11 mouse cellular contexts compared by ENCODE assay signal in the genomic region with DNA sequence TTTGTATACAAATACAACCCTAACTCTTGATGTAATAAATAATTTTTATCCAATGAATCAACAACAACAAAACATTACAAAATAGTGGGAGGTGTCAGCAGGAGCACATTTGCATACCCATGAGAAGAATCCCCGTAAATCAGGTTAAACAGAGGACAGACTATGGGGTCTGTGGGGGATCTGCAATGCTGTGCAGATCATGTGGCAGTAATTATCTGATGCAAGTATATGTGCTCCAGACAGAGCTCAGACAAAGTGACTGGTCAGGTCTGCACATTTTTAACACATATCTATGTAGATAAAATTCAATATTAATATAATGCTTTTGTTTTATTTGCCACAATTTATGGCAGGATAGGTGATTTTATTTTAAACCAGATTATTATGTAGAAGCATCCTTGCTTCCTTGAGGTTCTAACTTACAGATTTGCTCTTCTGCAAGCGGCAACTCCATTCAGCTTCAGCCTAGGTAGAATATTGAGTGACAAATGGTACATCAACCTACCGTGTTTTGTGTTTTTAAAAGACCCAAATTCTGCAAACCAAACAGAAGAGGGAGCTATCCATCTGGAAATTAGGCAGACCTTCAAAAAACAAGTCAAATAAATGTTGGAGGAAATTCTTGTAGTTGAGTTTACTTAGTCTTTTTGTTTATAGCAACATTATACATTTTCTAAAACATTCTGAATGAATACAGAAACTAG.
DNase-seq lines count a peak whose midpoint lies in the region; ATAC-seq and TF ChIP-seq lines count a peak whose summit lies in the region.
"Had no signal": no experiment of that assay in that cellular context is flagged by ENCODE, and none has a peak within 500 bp of the region (broad histone marks: within the 10 kb centered on the region; RNA-seq: fewer than 3 reads in every experiment).

No protein-coding gene starts in this region.

- no peaks in the 10 kb centered on the region for H3K9me3 ChIP-seq in kidney, embryonic 14.5 days (ENCODE audit: control insufficient read depth, low read length)
- H3K9me3 ChIP-seq in forebrain, postnatal 0 days (ENCODE audit: low read length), result no peaks in the 10 kb centered on the region
- no peaks in the 10 kb centered on the region for H3K9me3 ChIP-seq in neural tube, embryonic 15.5 days (replicated peaks)
- H3K9me3 ChIP-seq: lung, embryonic 15.5 days; stomach, embryonic 15.5 days had no signal

- H3K27me3 ChIP-seq in kidney, embryonic 14.5 days (ENCODE audit: control insufficient read depth, insufficient read depth, low read length), result no peaks in the 10 kb centered on the region
- H3K27me3 ChIP-seq in forebrain, postnatal 0 days (ENCODE audit: insufficient read depth, low read length), result no peaks in the 10 kb centered on the region
- 0 out of 2 replicates have a peak, but pooled peaks cover 11% of the 10 kb centered on the region for H3K27me3 ChIP-seq in neural tube, embryonic 15.5 days (replicated peaks)
- H3K27me3 ChIP-seq: lung, embryonic 15.5 days; stomach, embryonic 15.5 days had no signal

- no peak overlapping the region for H3K4me2 ChIP-seq in kidney, embryonic 14.5 days (replicated peaks; ENCODE audit: low read depth, low read length)
- no peak overlapping the region for H3K4me2 ChIP-seq in forebrain, postnatal 0 days (ENCODE audit: low read depth)
- H3K4me2 ChIP-seq in neural tube, embryonic 15.5 days, result no peak overlapping the region
- H3K4me2 ChIP-seq: lung, embryonic 15.5 days had no signal

- 50% methylated on average over 3 of the region's 3 CpGs for WGBS in kidney, embryonic 14.5 days
- WGBS in forebrain, postnatal 0 days, result 35% methylated on average over 3 of the region's 3 CpGs
- 24% methylated on average over 3 of the region's 3 CpGs for WGBS in neural tube, embryonic 15.5 days

- TF ChIP-seq CTCF in forebrain, postnatal 0 days (IDR thresholded peaks at IDR 0.05; ENCODE audit: low read depth), result peak; percentile 54

- no peak overlapping the region for H3K9ac ChIP-seq in kidney, embryonic 14.5 days (ENCODE audit: low read depth, low read length)
- H3K9ac ChIP-seq in forebrain, postnatal 0 days, result no peak overlapping the region
- no peak overlapping the region for H3K9ac ChIP-seq in neural tube, embryonic 15.5 days (replicated peaks)
- H3K9ac ChIP-seq: lung, embryonic 15.5 days; stomach, embryonic 15.5 days had no signal

- 0 out of 2 replicates have a peak, but pooled peaks have one; percentile 51 for ATAC-seq in kidney, embryonic 14.5 days (ENCODE audit: low FRiP score, low TSS enrichment)
- ATAC-seq in forebrain, postnatal 0 days, result no peak
- peak; percentile 45; the same call in 1 of the 2 replicates for ATAC-seq in neural tube, embryonic 15.5 days (ENCODE audit: low FRiP score)

- no peaks in the 10 kb centered on the region for H3K4me1 ChIP-seq in kidney, embryonic 14.5 days (ENCODE audit: control insufficient read depth, insufficient read depth, low read length)
- H3K4me1 ChIP-seq in forebrain, postnatal 0 days (ENCODE audit: insufficient read depth), result no peaks in the 10 kb centered on the region
- peaks cover 10% of the 10 kb centered on the region for H3K4me1 ChIP-seq in neural tube, embryonic 15.5 days
- H3K4me1 ChIP-seq: lung, embryonic 15.5 days had no signal

- H3K36me3 ChIP-seq in kidney, embryonic 14.5 days (ENCODE audit: control insufficient read depth, insufficient read depth, low read length), result no peaks in the 10 kb centered on the region
- H3K36me3 ChIP-seq in forebrain, postnatal 0 days (ENCODE audit: insufficient read depth), result no peaks in the 10 kb centered on the region
- H3K36me3 ChIP-seq in neural tube, embryonic 15.5 days, result no peaks in the 10 kb centered on the region
- H3K36me3 ChIP-seq: lung, embryonic 15.5 days; stomach, embryonic 15.5 days had no signal

- H3K27ac ChIP-seq in kidney, embryonic 14.5 days (ENCODE audit: low read depth, low read length), result no peak overlapping the region
- no peak overlapping the region for H3K27ac ChIP-seq in forebrain, postnatal 0 days (ENCODE audit: low read depth, low read length)
- H3K27ac ChIP-seq in neural tube, embryonic 15.5 days (replicated peaks), result no peak overlapping the region
- H3K27ac ChIP-seq: lung, embryonic 15.5 days; stomach, embryonic 15.5 days had no signal

- DNase-seq in kidney, adult 18-20 months, result no peak
- DNase-seq in brain, adult 2 months (ENCODE audit: low read depth, low spot score), result peak; percentile 48
- DNase-seq in forebrain, postnatal 0 days, result peak; percentile 6
- DNase-seq in heart, adult 9 months (ENCODE audit: low spot score in 2 of 2), result no peak
- no peak for DNase-seq in testis, postnatal 14 days (ENCODE audit: low spot score)
- DNase-seq: cerebellum, adult 11 months; left cerebral cortex, postnatal 4 days had no signal

- H3K4me3 ChIP-seq in kidney, embryonic 14.5 days (ENCODE audit: low read length), result no peak overlapping the region
- no peak overlapping the region for H3K4me3 ChIP-seq in forebrain, postnatal 0 days (ENCODE audit: low read depth, low read length)
- H3K4me3 ChIP-seq in neural tube, embryonic 15.5 days (replicated peaks), result no peak overlapping the region
- H3K4me3 ChIP-seq: lung, embryonic 15.5 days; stomach, embryonic 15.5 days had no signal

Comparison
In these comparisons a context has a peak if more than half of its experiments do, and no peak if none do; other contexts are left out.
1. DNase-seq: peak in brain, adult 2 months (single experiment) and forebrain, postnatal 0 days (single experiment); none in kidney, adult 18-20 months (single experiment), heart, adult 9 months (0 of 2) and testis, postnatal 14 days (single experiment).